Mouse (Mus musculus): ENCODE results near the gene 2610021A01Rik.
"Not testable (repeated sequence)": the region's sequence is repeated elsewhere in the genome, so short reads cannot be mapped to it uniquely, and the experiment has no call there.

Gene 2610021A01Rik

GRCm38 (mm10) chr7:41599034-41599813 is at the start of gene 2610021A01Rik:
2610021A01Rik (plus strand) TSS chr7:41599230.
- peak; percentile 91 to 94 for DNase-seq (ENCODE audit: low spot score in 2 of 2)

- DNase-seq (ENCODE audit: low spot score in 2 of 2) = no peak
These were observed 38.3 kb upstream of the 2610021A01Rik start for GRCm38 (mm10) chr7:41560681-41561080.

DNA sequence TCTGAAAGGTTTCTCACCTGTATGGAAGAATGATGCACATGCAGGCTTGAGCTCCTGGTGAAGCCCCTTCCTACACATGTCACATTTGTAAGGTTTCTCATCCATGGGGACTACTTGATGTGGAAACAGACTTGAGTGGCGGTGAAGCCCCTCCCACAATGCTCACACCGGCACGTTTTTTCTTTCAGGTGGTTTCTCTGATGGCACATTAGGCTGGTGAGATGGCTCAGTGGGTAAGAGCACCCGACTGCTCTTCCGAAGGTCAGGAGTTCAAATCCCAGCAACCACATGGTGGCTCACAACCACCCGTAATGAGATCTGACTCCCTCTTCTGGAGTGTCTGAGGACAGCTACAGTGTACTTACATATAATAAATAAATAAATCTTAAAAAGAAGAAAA is 25.5 kb upstream of the 2610021A01Rik start, which contains the start of gene Gm6871:
Gene Gm6871, minus strand, starts transcription at position 101 of the 400 bp plus-strand sequence.
- not testable (repeated sequence) for DNase-seq (ENCODE audit: low spot score in 2 of 2)

- no peak for DNase-seq (ENCODE audit: low spot score in 2 of 2)
These were observed 21.1 kb upstream of the 2610021A01Rik start for GRCm38 (mm10) chr7:41577956-41578355.

- no peak for DNase-seq (ENCODE audit: low spot score in 2 of 2)
These were observed 17.0 kb upstream of the 2610021A01Rik start for GRCm38 (mm10) chr7:41582028-41582427.

GRCm38 (mm10) chr7:41587831-41588230 is 11.2 kb upstream of the 2610021A01Rik start:
- not testable (repeated sequence) for DNase-seq (ENCODE audit: low spot score in 2 of 2)

DNA sequence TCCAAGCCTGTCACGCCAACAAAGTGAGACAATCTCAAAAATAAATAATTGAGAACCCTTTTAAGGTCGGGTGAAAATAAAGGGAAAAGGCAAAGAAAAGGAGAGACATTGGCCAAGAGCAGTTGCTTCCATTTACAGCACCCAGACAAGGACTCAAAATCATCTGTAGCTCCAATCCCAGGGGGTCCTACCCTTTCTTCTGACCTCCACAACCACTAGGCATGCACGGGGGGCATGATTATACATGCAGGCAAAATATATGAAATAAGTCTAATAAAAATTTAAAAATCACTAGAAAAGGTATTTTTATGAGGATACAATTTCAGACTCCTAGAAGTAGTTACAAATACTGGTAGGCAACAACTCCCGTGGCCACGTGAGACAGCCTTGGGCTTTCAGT is 415 bp upstream of the 2610021A01Rik start:
- DNase-seq (ENCODE audit: low spot score in 2 of 2) = no peak

DNA sequence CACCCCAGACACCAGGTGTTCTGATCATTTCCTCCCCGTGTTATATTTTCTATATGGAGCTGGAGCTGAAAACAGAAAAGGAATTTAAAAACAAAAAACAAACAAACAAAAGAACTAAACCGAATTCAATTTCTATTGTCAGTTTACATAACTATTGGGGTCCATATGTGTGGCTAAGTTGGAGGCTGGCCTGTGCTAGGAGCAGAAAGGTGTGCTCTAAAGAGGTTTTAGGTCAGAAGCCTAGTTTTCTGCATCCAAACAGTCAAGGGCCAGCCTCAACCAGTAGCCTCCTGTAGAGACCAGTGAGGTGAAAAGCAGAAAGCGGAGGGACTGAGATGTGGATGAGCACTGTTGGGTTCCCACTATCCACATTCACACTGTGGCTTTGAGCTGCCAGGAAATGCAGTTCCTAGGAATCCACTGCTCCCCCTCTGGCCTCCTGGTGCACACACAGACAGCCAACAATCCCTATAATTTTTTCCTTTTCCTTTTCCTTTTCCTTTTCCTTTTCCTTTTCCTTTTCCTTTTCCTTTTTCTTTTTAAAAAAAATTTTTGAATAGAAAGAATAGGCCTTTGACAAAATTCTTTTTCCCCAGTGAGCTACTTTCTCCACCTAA is 1.0 kb downstream of the 2610021A01Rik start:
- DNase-seq (ENCODE audit: low spot score in 2 of 2) = peak in 1 of 2 experiments; percentile 5

GRCm38 (mm10) chr7:41611654-41612053 is 12.6 kb downstream of the 2610021A01Rik start:
- DNase-seq (ENCODE audit: low spot score in 2 of 2) = no peak

DNA sequence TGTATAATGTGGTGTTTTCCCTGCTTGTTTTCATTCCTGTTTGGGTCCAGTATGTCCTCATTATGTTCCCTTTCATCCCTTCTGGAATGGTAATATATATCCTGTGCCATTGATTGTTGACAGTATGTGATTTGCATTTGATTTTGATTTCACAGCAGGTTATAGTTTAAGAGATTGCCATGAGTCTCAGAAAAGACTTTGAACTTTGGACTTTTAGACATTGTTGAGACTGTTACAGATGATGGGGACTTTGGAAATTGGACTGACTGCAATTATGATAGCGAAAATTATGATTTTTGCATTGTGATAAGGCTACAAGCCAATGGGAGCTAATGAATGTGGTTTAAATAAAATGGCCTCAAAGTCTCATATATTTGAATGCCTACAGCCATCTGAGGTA is 17.2 kb downstream of the 2610021A01Rik start:
- not testable (repeated sequence) for DNase-seq (ENCODE audit: low spot score in 2 of 2)

DNA sequence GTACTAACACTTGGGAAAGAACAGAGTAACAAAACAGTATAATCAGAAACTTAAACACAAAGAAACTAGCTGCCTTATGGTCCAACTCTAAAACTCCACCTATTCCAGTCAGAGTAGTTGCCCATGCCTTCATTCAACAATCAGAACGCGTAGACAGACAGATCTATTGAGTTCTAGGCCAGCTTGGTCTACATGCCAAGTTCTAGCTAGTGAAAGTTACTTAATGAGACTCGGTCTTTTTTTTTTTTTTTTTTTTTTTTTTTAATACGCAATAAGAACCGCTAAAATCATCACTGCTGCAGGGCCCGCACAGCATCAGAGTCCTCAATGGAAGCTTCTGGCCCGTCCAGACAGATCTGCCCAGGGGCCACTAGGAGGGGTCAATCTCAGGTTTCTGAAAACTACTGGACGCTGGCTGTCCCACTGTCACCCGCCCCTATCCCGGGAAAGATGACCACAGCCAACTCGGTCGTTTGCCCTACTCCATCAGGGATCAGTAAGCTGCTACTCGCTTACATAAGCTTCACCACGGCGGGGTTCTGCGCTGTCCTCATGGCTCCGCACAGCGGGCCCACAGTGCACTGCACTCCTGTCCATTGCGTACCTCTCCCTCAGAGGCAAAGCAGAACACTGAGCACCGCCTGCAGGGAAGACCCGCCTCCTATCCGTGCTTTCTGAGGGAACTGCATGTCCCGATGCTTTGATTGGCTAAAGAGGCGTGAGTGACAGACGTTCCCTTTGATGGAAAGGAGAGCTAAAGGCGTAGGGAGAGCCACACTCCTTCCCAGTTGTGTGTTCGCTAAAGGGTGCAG is 33.6 kb downstream of the 2610021A01Rik start, which contains the start of gene Zfp788:
Gene Zfp788, plus strand, starts transcription at position 795 of the 812 bp plus-strand sequence.
- peak; percentile 97 to 98 for DNase-seq (ENCODE audit: low spot score in 2 of 2)

- peak; percentile 94 to 96 for DNase-seq (ENCODE audit: low spot score in 2 of 2)
These were observed 34.4 kb downstream of the 2610021A01Rik start for GRCm38 (mm10) chr7:41633221-41633984.

GRCm38 (mm10) chr7:41674326-41674725 is 75.3 kb downstream of the 2610021A01Rik start:
- DNase-seq (ENCODE audit: low spot score in 2 of 2) = not testable (repeated sequence)

Measured in right cerebral cortex, postnatal 36 days (tissue).